Mouse (Mus musculus): ENCODE measurements around the gene Snap91. TPM values are rescaled to one million over a fixed set of nuclear protein-coding genes. Genes with fewer than 3 reads are reported as not detected.

The Snap91 gene
- polyA plus RNA-seq, 1 experiment from 2014 or later: 6.6 TPM

DNA sequence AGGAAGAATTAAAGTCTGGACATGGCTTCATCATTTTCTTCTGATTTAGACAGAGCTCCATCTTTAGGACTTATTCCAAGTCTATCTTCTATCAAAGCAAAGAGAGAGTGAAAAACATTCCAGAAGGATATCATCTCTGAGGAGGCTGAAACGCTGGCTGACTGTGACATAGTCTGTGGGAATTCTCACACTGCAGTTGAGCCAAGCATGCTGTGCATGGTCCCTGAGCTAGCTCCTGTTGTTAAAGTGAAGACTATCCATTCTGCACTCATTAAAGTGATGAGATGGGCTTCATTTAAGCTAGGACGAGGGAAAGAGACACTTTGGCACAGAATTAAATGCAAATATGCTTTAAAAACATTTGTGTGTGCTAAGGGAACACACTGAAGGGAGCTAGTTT, 163.9 kb downstream of the Snap91 start:
- WGBS: 65% methylated on average over 2 of the region's 2 CpGs
- Histone ChIP-seq H3K36me3 (no peaks in the 10 kb centered on the region), H3K9me3 (no peaks in the 10 kb centered on the region), H3K27me3 (no peaks in the 10 kb centered on the region), H3K27ac (no peak overlapping the region), H3K4me1 (no peaks in the 10 kb centered on the region), H3K4me3 (no peak overlapping the region), H3K9ac (no peak overlapping the region), H3K4me2 (replicated peaks) (no peak overlapping the region)
- ATAC-seq (ENCODE audit: low FRiP score, low read depth): no peak

Other genes with a start within 250 kb of the Snap91 start
- gene Me1, start 184.7 kb downstream of the Snap91 start, polyA plus RNA-seq (2015; fragmentation: Nextera tagmentation; extraction: Ambion mirVana): 21.8 and 22.5 TPM in 2 replicates
- 51.6 and 52.9 TPM in 2 replicates for gene Prss35, start 137.0 kb downstream of the Snap91 start, polyA plus RNA-seq (2015; fragmentation: Nextera tagmentation; extraction: Ambion mirVana)
- gene Ripply2, start 134.9 kb upstream of the Snap91 start, polyA plus RNA-seq (2015; fragmentation: Nextera tagmentation; extraction: Ambion mirVana): not detected in 2 replicates
- 44.9 and 47.3 TPM in 2 replicates for gene Cyb5r4, start 141.4 kb upstream of the Snap91 start, polyA plus RNA-seq (2015; fragmentation: Nextera tagmentation; extraction: Ambion mirVana)